Mouse (Mus musculus): ENCODE results near the gene Nos1ap. TPM values are rescaled to one million over a fixed set of nuclear protein-coding genes. Genes with fewer than 3 reads are reported as not detected.

The Nos1ap gene
- total RNA-seq, 2 experiments from 2014 or later: 207 to 209 TPM

GRCm38 (mm10) chr1:170502491-170503276 is 87.0 kb downstream of the Nos1ap start:
- peak overlapping the region; percentile 3; the same call in 1 of the 2 replicates for H3K27ac ChIP-seq
- no peak for DNase-seq (ENCODE audit: low spot score in 2 of 2)
- no peak for TF ChIP-seq CTCF (conservative IDR thresholded peaks at IDR 0.05)
- no peak overlapping the region for H3K4me3 ChIP-seq

GRCm38 (mm10) chr1:170501970-170502369 is 87.7 kb downstream of the Nos1ap start:
- DNase-seq (ENCODE audit: low spot score in 2 of 2): no peak
- H3K4me3 ChIP-seq: no peak overlapping the region
- no peak overlapping the region for H3K27ac ChIP-seq
- no peak for TF ChIP-seq CTCF (conservative IDR thresholded peaks at IDR 0.05)

GRCm38 (mm10) chr1:170501556-170501955 is 88.1 kb downstream of the Nos1ap start:
- Histone ChIP-seq H3K27ac (no peak overlapping the region), H3K4me3 (no peak overlapping the region)
- DNase-seq (ENCODE audit: low spot score in 2 of 2): no peak
- TF ChIP-seq CTCF (conservative IDR thresholded peaks at IDR 0.05): no peak

- TF ChIP-seq CTCF (conservative IDR thresholded peaks at IDR 0.05): no peak
- no peak for DNase-seq (ENCODE audit: low spot score in 2 of 2)
- no peak overlapping the region for H3K4me3 ChIP-seq
- 0 out of 2 replicates have a peak overlapping the region, but pooled peaks have one; percentile 4 for H3K27ac ChIP-seq
Observed at GRCm38 (mm10) chr1:170499891-170500290, 89.8 kb downstream of the Nos1ap start.

GRCm38 (mm10) chr1:170499466-170499865 is 90.2 kb downstream of the Nos1ap start:
- DNase-seq (ENCODE audit: low spot score in 2 of 2): no peak
- TF ChIP-seq CTCF (conservative IDR thresholded peaks at IDR 0.05): no peak
- no peak overlapping the region for H3K4me3 ChIP-seq
- no peak overlapping the region for H3K27ac ChIP-seq

GRCm38 (mm10) chr1:170498645-170499044 is 91.0 kb downstream of the Nos1ap start:
- Histone ChIP-seq H3K27ac (no peak overlapping the region), H3K4me3 (no peak overlapping the region)
- TF ChIP-seq CTCF (conservative IDR thresholded peaks at IDR 0.05): no peak
- DNase-seq (ENCODE audit: low spot score in 2 of 2): no peak

GRCm38 (mm10) chr1:170496221-170496620 is 93.4 kb downstream of the Nos1ap start:
- 0 out of 2 replicates have a peak overlapping the region, but pooled peaks have one; percentile 23 for H3K27ac ChIP-seq
- no peak overlapping the region for H3K4me3 ChIP-seq
- no peak for TF ChIP-seq CTCF (conservative IDR thresholded peaks at IDR 0.05)
- no peak for DNase-seq (ENCODE audit: low spot score in 2 of 2)

GRCm38 (mm10) chr1:170495538-170496183 is 94.0 kb downstream of the Nos1ap start:
- Histone ChIP-seq H3K4me3 (no peak overlapping the region), H3K27ac (0 out of 2 replicates have a peak overlapping the region, but pooled peaks have one; percentile 23)
- TF ChIP-seq CTCF (conservative IDR thresholded peaks at IDR 0.05): no peak
- DNase-seq (ENCODE audit: low spot score in 2 of 2): no peak

GRCm38 (mm10) chr1:170492527-170492926 is 97.1 kb downstream of the Nos1ap start:
- DNase-seq (ENCODE audit: low spot score in 2 of 2): no peak
- no peak for TF ChIP-seq CTCF (conservative IDR thresholded peaks at IDR 0.05)
- Histone ChIP-seq H3K4me3 (no peak overlapping the region), H3K27ac (no peak overlapping the region)

- Histone ChIP-seq H3K4me3 (no peak overlapping the region), H3K27ac (peak overlapping the region; percentile 25; the same call in 1 of the 2 replicates)
- no peak for TF ChIP-seq CTCF (conservative IDR thresholded peaks at IDR 0.05)
- DNase-seq (ENCODE audit: low spot score in 2 of 2): no peak
Observed at GRCm38 (mm10) chr1:170492027-170492426, 97.6 kb downstream of the Nos1ap start.

- H3K4me3 ChIP-seq: no peak overlapping the region
- H3K27ac ChIP-seq: peak overlapping the region; percentile 89
- no peak for TF ChIP-seq CTCF (conservative IDR thresholded peaks at IDR 0.05)
- no peak for DNase-seq (ENCODE audit: low spot score in 2 of 2)
Observed at GRCm38 (mm10) chr1:170489936-170490335, 99.7 kb downstream of the Nos1ap start.

- no peak overlapping the region for H3K4me3 ChIP-seq
- H3K27ac ChIP-seq: peak overlapping the region; percentile 89
- no peak for TF ChIP-seq CTCF (conservative IDR thresholded peaks at IDR 0.05)
- peak in 1 of 2 experiments; percentile 56 for DNase-seq (ENCODE audit: low spot score in 2 of 2)
Observed at GRCm38 (mm10) chr1:170489450-170489849, 100.2 kb downstream of the Nos1ap start.

- peak overlapping the region; percentile 72 for H3K27ac ChIP-seq
- TF ChIP-seq CTCF (conservative IDR thresholded peaks at IDR 0.05): no peak
- DNase-seq (ENCODE audit: low spot score in 2 of 2): no peak
- H3K4me3 ChIP-seq: no peak overlapping the region
Observed at GRCm38 (mm10) chr1:170485119-170485518, 104.5 kb downstream of the Nos1ap start.
